Mouse (Mus musculus): Measurements from ENCODE around the gene Sdhd. TPM values are rescaled to one million over a fixed set of nuclear protein-coding genes. Genes with fewer than 3 reads are reported as not detected.
A peak's percentile ranks its signal among the peaks of the same experiment; 100 is the strongest.

Sdhd gene
- polyA plus RNA-seq, 1 experiment from 2014 or later = 800 TPM

GRCm38 (mm10) chr9:50617794-50618330, 14.2 kb upstream of the Sdhd start:
- no peak overlapping the region for H3K27ac ChIP-seq (ENCODE audit: low read depth, low read length)
- no peaks in the 10 kb centered on the region for H3K9me3 ChIP-seq (ENCODE audit: control insufficient read depth)
- no peak for TF ChIP-seq CTCF (IDR thresholded peaks at IDR 0.05; ENCODE audit: low read depth)
- peaks cover 15% of the 10 kb centered on the region for H3K36me3 ChIP-seq (ENCODE audit: control insufficient read depth, insufficient read depth)
- no peaks in the 10 kb centered on the region for H3K27me3 ChIP-seq (replicated peaks; ENCODE audit: control insufficient read depth, insufficient read depth, low read length)
- H3K4me2 ChIP-seq (replicated peaks; ENCODE audit: low read depth) = peak overlapping the region; percentile 80
- H3K9ac ChIP-seq (ENCODE audit: low read depth, low read length) = no peak overlapping the region
- H3K4me1 ChIP-seq (replicated peaks; ENCODE audit: control insufficient read depth, insufficient read depth, low read length) = 0 out of 2 replicates have a peak, but pooled peaks cover 3% of the 10 kb centered on the region
- no peak for ATAC-seq
- peak overlapping the region; percentile 95 for H3K4me3 ChIP-seq (ENCODE audit: low read depth, low read length)
- 55% methylated on average over 9 of the region's 9 CpGs for WGBS

GRCm38 (mm10) chr9:50616766-50617603, 13.4 kb upstream of the Sdhd start, which contains the start of the genes Pih1d2 and Nkapd1:
Gene Pih1d2 (plus strand): TSS chr9:50617321.
Gene Nkapd1 (minus strand): TSS chr9:50617464.
- ATAC-seq = peak; percentile 94
- Histone ChIP-seq H3K27me3 (replicated peaks; ENCODE audit: control insufficient read depth, insufficient read depth, low read length) (no peaks in the 10 kb centered on the region), H3K9ac (ENCODE audit: low read depth, low read length) (peak within 1 kb of the TSS; percentile 93), H3K9me3 (ENCODE audit: control insufficient read depth) (no peaks in the 10 kb centered on the region), H3K4me1 (replicated peaks; ENCODE audit: control insufficient read depth, insufficient read depth, low read length) (0 out of 2 replicates have a peak, but pooled peaks cover 3% of the 10 kb centered on the region), H3K4me2 (replicated peaks; ENCODE audit: low read depth) (peak within 1 kb of the TSS; percentile 80), H3K36me3 (ENCODE audit: control insufficient read depth, insufficient read depth) (peaks cover 17% of the 10 kb centered on the region), H3K27ac (ENCODE audit: low read depth, low read length) (peak within 1 kb of the TSS; percentile 98), H3K4me3 (ENCODE audit: low read depth, low read length) (peak within 1 kb of the TSS; percentile 95)
- TF ChIP-seq CTCF (IDR thresholded peaks at IDR 0.05; ENCODE audit: low read depth) = peak; percentile 47; the same call in 1 of the 2 replicates
- under 1% methylated on average over 81 of the region's 81 CpGs for WGBS

GRCm38 (mm10) chr9:50616161-50616560, 12.5 kb upstream of the Sdhd start:
- H3K9me3 ChIP-seq (ENCODE audit: control insufficient read depth) = no peaks in the 10 kb centered on the region
- 33% methylated on average over 11 of the region's 11 CpGs for WGBS
- no peak for TF ChIP-seq CTCF (IDR thresholded peaks at IDR 0.05; ENCODE audit: low read depth)
- 0 out of 2 replicates have a peak, but pooled peaks cover 3% of the 10 kb centered on the region for H3K4me1 ChIP-seq (replicated peaks; ENCODE audit: control insufficient read depth, insufficient read depth, low read length)
- peak overlapping the region; percentile 95 for H3K4me3 ChIP-seq (ENCODE audit: low read depth, low read length)
- no peak overlapping the region for H3K27ac ChIP-seq (ENCODE audit: low read depth, low read length)
- H3K9ac ChIP-seq (ENCODE audit: low read depth, low read length) = peak overlapping the region; percentile 93
- H3K36me3 ChIP-seq (ENCODE audit: control insufficient read depth, insufficient read depth) = peaks cover 23% of the 10 kb centered on the region
- no peak for ATAC-seq
- H3K4me2 ChIP-seq (replicated peaks; ENCODE audit: low read depth) = peak overlapping the region; percentile 80
- H3K27me3 ChIP-seq (replicated peaks; ENCODE audit: control insufficient read depth, insufficient read depth, low read length) = no peaks in the 10 kb centered on the region

DNA sequence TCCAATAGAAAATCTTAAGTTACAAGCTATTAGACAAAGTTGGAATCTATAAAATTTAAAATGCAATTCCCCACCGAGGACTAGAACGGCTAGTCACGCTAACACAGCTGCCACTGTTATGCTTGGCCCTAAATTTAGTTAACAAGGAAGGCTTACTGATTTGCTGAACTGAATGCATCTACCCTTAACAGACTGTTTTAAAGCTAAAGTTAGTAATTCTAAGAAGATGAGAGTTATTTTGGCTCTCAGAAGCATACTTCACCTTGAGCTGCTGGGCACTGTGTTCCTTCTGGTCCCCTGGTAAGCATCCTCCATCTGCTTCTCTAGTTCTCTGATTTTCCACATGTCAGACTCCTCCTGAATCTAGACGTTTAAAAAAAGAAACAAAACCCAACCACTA, 8.5 kb upstream of the Sdhd start:
- 84% methylated on average over 4 of the region's 4 CpGs for WGBS
- Histone ChIP-seq H3K4me2 (replicated peaks; ENCODE audit: low read depth) (no peak overlapping the region), H3K27me3 (replicated peaks; ENCODE audit: control insufficient read depth, insufficient read depth, low read length) (no peaks in the 10 kb centered on the region), H3K4me1 (replicated peaks; ENCODE audit: control insufficient read depth, insufficient read depth, low read length) (0 out of 2 replicates have a peak, but pooled peaks cover 3% of the 10 kb centered on the region), H3K27ac (ENCODE audit: low read depth, low read length) (no peak overlapping the region), H3K9me3 (ENCODE audit: control insufficient read depth) (no peaks in the 10 kb centered on the region), H3K36me3 (ENCODE audit: control insufficient read depth, insufficient read depth) (peaks cover 57% of the 10 kb centered on the region), H3K4me3 (ENCODE audit: low read depth, low read length) (no peak overlapping the region), H3K9ac (ENCODE audit: low read depth, low read length) (no peak overlapping the region)
- no peak for ATAC-seq
- TF ChIP-seq CTCF (IDR thresholded peaks at IDR 0.05; ENCODE audit: low read depth) = no peak

DNA sequence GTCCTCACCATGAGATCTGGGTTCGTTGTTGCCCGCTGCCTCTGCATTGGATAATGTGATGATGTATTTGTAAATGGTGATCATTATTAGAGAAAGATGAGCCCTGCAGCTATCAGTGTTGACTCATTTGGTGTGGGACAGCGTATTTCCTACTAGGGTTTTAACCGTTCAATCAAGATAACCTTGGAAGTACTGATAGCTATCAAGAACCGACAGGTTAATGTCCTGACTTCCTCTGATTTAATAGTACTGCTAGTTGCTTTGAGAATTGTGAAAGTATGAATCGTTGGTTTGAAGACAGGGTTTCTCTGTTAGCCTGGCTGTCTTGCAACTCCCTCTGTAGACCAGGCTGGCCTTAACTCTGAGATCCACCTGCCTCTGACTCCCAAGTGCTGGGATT, 726 bp upstream of the Sdhd start:
- WGBS = 2% methylated on average over 6 of the region's 6 CpGs
- ATAC-seq = no peak

DNA sequence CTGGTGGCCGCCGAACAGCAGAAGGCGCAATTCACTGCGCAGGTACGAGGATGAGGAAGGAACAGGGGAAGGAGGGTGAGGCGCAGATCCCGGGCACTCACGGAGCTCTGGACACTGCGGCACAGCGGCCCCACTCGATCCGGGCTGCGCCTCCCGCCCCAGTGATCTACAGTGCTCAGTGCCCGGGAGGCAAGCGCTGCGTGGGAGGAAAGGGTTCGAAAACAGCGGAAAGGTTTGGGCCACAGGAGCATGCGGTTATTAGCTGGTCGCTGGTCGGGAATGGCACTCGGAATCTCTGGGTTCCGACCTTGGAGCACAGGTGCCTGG, 349 bp upstream of the Sdhd start:
- ATAC-seq = peak; percentile 72
- H3K36me3 ChIP-seq (ENCODE audit: control insufficient read depth, insufficient read depth) = peaks cover 41% of the 10 kb centered on the region

More for the DNA sequence above, 726 bp upstream of the Sdhd start:
- peak overlapping the region; percentile 84 for H3K4me2 ChIP-seq (replicated peaks; ENCODE audit: low read depth)
- H3K9me3 ChIP-seq (ENCODE audit: control insufficient read depth) = no peaks in the 10 kb centered on the region
- no peak for TF ChIP-seq CTCF (IDR thresholded peaks at IDR 0.05; ENCODE audit: low read depth)
- no peaks in the 10 kb centered on the region for H3K27me3 ChIP-seq (replicated peaks; ENCODE audit: control insufficient read depth, insufficient read depth, low read length)
- 0 out of 2 replicates have a peak, but pooled peaks cover 8% of the 10 kb centered on the region for H3K4me1 ChIP-seq (replicated peaks; ENCODE audit: control insufficient read depth, insufficient read depth, low read length)
- H3K36me3 ChIP-seq (ENCODE audit: control insufficient read depth, insufficient read depth) = peaks cover 41% of the 10 kb centered on the region
- peak overlapping the region; percentile 75 for H3K9ac ChIP-seq (ENCODE audit: low read depth, low read length)
- H3K4me3 ChIP-seq (ENCODE audit: low read depth, low read length) = peak overlapping the region; percentile 71
- peak overlapping the region; percentile 96 for H3K27ac ChIP-seq (ENCODE audit: low read depth, low read length)

More for the DNA sequence above, 349 bp upstream of the Sdhd start:
- under 1% methylated on average over 24 of the region's 24 CpGs for WGBS
- H3K9me3 ChIP-seq (ENCODE audit: control insufficient read depth) = no peaks in the 10 kb centered on the region
- H3K4me2 ChIP-seq (replicated peaks; ENCODE audit: low read depth) = peak overlapping the region; percentile 84
- H3K9ac ChIP-seq (ENCODE audit: low read depth, low read length) = peak overlapping the region; percentile 75
- peak; percentile 59 for TF ChIP-seq CTCF (IDR thresholded peaks at IDR 0.05; ENCODE audit: low read depth)
- peak overlapping the region; percentile 71 for H3K4me3 ChIP-seq (ENCODE audit: low read depth, low read length)
- H3K4me1 ChIP-seq (replicated peaks; ENCODE audit: control insufficient read depth, insufficient read depth, low read length) = 0 out of 2 replicates have a peak, but pooled peaks cover 8% of the 10 kb centered on the region
- H3K27me3 ChIP-seq (replicated peaks; ENCODE audit: control insufficient read depth, insufficient read depth, low read length) = no peaks in the 10 kb centered on the region
- peak overlapping the region; percentile 96 for H3K27ac ChIP-seq (ENCODE audit: low read depth, low read length)
